Mouse (Mus musculus) regulatory T cell (primary cell): ENCODE measurements at regions not wholly inside any gene's neighbourhood (a gene's known extent, or its start where the extent isn't known, plus 50 kb on each side); places are given as distances from the start of the nearest gene placed in this dataset.

ENCODE experiments used
- in situ Hi-C: fragments of 300-600 bp; cut with MboI, MseI; formaldehyde crosslinking; loops from one replicate; pipeline ENCODE4 v1.15.1; 2025; ENCODE audit warnings: high pct_unique_total_duplicates

DNA sequence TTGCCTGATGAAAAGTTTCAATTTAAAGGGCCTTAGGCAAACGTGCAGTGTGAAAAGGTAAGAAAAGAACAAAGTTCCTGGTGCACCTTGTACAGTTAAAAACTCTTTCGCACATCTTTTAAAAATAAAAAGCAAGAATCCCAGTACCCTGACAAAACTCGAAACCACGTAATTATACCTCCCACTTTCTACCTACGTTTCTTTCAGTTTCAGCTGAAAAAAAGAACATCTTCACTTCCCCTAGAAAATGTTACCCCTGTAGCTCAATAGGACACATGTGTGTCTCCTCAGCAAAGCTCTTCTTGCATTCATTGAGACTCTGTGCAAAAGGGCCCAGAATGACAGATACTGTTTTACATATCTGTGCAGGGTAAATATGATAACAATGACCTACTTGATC is 113.2 kb downstream of the Spry2 start:
- in situ Hi-C loops: loop anchor here (10.0 kb wide), 1 partner anchor 939 kb away; no protein-coding TSS in a partner anchor

DNA sequence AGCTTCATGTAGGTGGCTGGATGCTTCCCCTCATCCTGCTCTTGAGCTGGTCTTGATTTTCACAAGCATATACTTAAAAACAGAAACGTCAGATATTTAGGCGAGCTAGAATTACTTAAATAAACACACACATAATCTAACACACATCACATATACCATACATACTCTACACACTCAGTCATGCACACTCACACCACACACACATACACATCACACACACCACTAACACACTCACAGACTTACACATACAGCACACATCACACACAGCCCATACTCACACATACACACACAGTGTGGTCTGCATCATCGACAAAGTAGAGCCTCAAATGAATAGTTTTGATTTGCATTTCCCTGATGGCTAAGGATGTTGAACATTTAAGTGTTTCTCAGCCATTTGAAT is 116.9 kb downstream of the Spry2 start:
- in situ Hi-C loops: loop anchor here (10.0 kb wide), 1 partner anchor 935 kb away; no protein-coding TSS in a partner anchor

DNA sequence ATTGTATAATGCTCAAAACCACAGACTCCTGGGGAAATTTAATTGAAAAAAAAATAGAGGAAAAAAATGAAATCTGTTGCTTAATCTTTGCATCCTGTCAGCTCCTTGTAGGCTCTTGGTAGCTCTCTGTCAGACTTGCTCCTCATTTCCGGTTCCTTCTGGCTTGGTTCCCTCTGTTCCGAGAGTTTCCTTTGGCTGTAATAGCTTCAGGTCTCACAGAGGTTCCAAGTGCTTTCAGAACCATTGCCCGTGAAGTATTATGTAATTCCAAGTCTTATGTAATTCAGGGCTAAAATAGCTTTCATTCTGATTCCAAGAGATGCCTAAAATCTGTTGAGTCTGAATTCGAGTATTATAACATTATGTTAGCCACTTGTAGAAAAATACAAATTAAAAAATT is 117.3 kb downstream of the Spry2 start:
- in situ Hi-C loops: no loop called here

DNA sequence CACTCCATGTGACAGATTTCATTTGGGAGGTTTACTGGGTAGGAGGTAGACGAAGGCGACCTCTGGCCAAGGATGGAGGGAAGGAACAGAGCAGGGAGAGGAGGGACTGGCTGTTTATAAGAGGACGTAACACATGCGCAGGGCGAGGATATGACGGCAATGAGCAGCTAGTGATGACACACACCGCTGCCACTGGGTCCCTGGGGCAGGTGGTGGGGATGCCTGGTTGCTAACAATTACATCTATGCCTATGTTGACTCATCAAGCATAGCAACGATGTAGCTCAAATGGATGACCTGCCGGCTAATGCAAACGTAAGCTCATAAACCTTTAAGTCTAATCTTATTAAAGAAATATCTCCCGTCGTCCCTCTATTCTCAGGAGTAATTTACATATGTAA is 122.9 kb downstream of the Spry2 start:
- in situ Hi-C loops: no loop called here

DNA sequence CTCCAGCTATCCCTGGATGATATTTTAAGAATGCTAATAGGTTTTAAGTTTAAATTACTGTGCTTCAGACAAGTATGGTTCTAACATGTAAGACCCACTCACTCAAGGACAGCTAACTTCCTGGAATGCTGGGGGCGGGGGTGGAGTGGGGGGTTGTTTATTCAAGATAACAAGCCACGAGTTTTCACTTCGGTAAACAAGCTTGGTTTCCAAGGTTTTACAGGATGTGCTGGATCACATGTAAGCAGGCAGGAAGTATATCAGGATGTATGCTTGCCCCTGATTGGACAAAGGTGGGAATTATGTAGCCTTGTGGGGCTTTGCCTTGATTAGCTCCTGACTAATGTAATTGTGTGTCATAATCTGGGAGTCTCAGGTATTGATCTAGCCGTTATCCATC is 129.5 kb downstream of the Spry2 start:
- in situ Hi-C loops: no loop called here

DNA sequence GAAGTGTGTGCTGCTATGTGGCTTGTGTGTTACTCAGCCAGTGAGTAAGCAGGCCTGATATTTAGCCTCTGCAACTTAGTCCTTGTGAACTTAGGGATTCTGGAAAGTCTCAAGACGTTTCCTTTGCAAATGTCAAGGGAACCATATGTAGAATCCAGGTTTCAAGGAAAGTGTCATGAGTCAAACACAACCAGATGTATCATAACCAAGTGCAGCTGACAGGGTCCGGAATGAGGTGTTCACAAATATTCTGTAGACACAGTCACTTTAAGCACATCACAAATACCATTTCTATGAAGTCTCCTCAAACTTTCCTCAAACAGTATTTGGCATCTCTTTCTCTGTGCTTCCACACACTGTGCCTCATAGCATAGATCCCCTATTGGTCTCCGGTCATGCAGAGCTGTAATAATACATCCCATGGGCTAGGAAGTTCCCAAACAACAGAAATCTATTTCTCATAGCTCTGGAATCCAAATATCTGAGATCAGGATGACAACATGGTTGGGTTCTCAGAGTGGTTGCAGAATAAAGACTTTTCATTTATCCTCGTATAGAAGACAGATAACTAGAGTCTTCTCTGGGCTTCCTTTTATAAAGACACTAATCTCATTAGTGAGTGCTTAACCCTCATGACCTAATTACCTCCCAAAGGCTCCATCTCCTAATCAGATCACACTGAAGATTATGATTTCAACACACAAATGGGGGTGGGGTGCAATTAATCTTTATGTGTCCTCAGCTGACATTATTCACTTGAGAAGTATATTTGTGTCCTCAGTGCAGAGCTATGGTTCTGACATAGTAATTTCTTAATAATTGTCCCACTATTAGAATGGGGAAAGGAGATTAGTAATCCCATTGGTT is 143.9 kb downstream of the Spry2 start:
- in situ Hi-C loops: no loop called here

DNA sequence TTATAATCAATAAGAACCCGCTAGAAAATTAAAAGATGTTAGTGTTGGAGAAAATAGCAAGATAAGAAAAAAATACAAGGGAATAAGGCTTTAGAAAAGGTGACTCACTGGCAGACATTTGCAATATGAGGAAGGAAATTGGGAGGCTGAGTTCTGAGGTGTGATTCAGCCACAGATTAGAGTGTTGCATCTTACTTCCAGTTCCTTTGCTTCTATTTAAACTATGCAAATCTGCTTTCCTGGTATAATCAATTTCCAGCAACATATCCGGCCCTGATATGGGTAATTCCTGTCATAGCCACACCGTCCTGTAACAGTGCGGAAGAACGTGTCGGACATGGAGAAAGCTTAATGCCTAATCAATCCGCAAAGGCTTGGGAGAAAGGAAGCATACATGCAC is 144.9 kb downstream of the Spry2 start:
- in situ Hi-C loops: no loop called here

DNA sequence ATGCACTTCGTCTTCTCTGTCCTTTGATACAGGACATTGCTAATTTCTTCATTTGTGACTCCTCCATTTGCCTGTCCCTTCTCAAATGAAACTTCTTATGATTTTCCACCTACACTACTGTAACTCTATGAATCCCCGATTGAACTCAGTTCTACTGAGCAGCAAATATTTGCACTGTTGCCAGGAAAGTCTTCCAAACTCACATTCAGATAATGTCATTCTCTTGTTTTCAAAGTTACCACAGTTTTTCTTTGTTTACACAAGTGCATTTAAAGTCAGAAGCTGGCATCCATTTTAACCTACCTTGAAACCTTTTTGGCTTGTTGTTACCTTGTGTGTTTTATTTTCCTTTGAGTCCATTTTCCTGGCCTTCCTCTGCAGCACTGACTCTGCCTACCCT is 152.0 kb downstream of the Spry2 start:
- in situ Hi-C loops: no loop called here

DNA sequence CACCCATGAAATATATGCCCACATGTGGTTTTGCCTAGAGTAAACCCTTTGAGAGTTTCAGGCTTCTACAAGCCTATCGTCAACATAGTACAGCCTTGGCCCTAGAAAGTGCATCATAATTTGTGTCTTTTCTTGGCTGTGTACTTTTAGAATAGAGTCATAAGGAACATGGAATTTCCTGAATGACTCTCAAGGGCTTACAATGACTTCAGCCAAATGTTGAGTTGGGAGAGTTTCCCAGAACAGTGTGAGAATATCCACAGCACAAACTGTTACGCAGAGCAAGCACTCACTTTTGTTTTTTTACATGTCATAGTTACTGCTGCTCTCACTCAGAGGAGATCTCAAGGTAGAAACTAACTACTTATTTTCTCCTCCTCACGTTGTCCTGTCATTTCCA is 152.5 kb downstream of the Spry2 start:
- in situ Hi-C loops: no loop called here

DNA sequence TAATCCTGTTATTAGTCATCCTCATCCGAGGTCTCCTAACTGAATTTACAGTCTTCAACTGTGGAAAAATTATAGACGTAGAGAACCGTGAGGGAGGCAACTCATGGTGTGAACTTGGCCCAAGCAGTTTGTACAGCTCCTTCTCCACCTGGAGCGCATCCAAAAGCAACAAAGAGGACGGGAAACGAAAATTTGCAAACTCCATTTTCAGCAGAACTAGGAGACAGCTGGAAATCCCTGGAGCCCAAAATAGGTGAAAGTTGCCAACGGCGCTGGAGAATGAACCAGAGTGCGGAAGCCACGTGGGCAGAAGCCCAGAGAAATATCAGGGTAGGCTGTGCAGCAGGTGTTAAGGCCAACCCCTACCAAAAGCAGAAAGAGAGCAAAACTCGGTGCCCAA is 155.7 kb downstream of the Spry2 start:
- in situ Hi-C loops: no loop called here

DNA sequence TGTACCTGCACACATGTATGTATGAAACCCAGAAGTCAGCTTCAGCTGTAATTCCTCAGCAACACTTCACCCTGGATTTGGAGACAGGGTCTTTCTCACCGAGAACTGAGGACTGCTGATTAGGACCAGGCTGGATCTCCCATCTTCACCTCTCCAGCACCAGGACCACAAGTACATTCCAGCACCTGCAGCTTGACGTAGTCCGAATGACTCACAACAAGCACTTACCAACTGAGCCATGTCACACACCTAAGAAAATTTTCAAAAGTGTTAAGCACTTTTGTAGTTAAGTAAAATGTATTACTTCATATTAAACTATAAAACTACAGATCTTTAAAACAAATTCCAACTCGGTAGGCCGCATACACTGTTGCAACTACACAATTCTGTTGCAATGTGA is 158.1 kb downstream of the Spry2 start:
- in situ Hi-C loops: loop anchor here (10.0 kb wide), 1 partner anchor 644 kb away; no protein-coding TSS in a partner anchor

DNA sequence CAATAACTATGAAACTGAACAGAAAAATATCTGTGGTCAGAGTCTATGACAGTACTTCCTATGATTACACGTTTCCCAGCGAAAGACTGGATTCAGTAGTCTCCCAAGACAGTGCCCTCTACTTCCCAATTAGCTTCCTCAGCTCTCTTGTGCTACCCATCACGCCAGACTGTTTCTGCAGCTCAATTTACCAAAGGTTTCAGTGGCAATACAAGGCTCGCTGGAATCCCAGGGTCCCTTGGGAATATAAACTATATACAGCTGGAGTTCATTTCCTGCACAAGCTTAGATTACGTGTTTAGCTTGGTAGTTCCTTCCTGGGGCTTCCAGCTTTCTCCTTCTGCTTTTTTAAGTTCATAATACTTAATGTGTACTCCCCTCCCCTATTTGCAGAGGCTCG is 160.3 kb downstream of the Spry2 start:
- in situ Hi-C loops: loop anchor here (10.0 kb wide), 1 partner anchor 642 kb away; no protein-coding TSS in a partner anchor

DNA sequence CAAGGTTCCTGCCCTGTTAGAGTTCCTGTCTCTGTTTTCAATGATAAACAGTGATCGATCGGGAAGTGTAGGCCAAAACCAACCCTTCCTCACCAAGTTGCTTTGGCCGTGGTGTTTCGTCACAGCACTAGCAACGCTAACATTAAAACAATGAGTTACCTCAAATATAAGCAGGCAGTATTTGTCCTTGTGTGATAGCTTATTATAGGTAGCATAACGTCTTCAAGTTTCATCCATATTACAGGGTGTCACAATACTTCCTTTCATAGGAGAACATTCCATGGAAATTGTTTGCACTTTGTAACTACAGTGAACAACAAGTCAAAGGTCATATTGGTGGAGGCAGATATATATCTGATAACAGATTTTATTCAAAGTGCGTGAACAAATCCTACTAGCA is 162.3 kb downstream of the Spry2 start:
- in situ Hi-C loops: loop anchor here (10.0 kb wide), 1 partner anchor 639 kb away; no protein-coding TSS in a partner anchor

DNA sequence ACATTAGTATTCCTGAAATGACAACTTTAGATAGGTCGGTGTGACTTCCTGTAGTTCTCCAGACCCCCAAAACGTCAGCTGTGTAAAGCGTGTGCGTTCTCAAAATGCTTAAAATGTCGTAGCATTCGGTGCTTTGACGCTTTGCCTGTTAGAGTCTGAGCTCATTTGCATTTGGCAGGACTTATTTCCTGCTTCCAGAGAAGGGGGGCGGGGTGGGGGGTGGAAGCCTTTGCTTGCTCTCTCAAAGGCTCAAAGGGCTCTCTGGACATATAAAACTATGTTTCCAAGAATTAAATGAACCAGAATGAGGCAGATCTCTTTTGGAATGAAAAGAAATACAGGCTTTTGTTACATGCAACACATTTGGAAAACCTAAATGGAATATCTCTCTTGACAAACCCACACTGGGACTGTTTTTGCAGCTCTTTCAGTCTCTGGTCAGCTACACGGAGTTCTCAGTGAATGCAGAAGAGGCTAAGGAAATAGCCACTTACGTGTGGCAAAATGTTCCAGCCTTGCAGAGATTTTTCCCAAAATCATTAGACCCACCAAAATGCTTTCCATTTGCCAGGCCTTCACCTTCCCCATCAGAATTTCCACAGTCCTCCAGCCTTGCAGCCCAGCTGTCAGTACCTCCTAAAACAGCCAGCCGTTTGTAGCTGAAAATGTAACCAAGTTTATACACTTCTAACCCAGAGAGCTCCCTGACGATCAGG is 163.4 kb downstream of the Spry2 start:
- in situ Hi-C loops: loop anchor here (10.0 kb wide), 1 partner anchor 638 kb away; no protein-coding TSS in a partner anchor

DNA sequence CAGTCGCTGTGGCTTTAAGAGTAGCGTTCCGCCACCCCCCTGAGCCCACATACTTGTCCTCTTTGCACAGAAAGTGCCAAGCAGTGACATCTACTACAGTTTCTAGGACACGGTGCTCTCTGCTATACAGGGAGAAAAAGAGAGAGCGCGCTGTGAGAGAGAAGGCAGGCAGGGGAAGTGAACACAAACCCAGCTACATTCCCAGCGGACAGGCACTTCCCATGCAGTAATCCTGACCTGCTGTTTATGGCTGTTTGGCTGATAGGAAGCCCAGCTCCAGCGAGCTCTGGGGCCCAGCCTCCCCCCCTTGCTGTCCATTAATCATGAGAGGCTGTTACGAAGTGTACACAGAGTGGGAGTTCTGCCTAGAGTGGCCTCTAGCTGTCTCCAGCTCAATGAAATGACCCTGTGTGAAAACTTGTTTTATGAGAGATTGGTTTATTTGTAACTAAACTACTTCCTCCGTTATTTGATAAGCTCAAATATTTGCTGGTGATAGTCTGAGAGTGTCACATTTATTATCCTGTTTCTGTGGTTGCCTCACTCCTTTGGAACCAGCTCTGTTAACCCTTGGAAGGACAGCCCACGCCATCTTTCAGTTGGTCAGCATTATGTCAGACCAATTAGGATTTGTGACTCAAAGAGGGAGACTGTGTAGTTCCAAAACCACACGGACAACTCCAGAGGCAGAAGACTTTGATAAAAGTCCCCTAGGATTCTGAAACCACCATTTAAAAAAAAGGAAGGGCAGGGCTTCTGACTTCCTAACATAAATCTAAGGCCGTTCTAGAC is 164.2 kb downstream of the Spry2 start:
- in situ Hi-C loops: loop anchor here (10.0 kb wide), 1 partner anchor 638 kb away; no protein-coding TSS in a partner anchor

DNA sequence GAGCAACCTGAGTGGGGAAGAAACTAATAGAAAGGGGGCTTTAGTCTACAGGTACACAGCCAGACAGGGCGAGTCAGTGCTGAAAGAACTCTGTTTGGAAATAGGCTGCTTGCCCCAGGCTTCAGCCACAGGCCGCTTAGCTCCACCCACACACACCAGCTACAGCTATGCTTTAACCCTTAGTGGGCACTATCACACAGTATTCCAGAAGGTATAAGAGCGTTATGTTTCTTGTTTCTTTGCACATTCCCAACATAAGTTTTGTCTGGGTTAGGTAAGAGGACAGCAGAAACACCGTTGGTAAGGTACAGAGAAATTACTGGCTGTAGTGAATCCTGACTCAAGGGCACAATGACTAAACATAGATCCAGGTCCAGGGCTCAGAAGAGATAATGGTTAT is 165.8 kb downstream of the Spry2 start:
- in situ Hi-C loops: loop anchor here (10.0 kb wide), 1 partner anchor 636 kb away; no protein-coding TSS in a partner anchor

DNA sequence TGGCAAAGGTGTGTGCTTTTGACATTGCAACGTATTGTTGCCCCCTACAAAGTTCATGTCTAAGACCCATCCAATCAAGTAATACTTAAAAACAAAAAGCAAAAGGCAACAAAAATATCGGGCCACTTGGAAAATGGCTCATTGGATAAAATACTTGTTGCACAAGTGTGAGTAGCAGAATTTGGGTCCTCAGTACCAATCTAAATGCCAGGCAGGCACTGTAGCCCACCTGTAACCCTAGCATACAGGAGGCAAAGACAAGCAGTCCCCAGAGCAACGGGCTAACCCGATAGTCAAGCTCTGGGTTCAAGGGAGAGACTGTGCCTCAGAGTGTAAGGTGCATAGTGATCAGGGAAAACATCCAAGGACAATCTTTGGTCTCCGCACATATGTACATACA is 167.8 kb downstream of the Spry2 start:
- in situ Hi-C loops: loop anchor here (10.0 kb wide), 1 partner anchor 1716 kb away; no protein-coding TSS in a partner anchor

DNA sequence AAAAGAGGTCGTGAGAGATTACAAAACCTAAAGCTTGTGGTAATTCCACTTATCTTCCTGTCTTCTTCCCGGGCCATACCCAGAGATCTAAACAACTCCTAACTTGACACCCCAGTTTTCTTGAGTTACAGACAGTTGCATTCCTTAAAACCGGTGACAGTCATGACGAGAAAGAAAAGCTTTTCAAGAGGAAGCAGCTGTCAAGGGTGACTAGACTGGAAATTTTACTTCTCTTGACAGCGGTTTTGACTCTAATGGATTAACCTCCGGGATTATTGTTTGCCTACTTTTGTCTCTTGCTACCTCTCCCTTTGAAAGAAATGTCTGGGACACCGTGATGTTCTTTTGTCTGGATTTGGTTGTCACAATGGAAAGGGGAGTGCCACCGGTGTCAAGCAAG is 170.9 kb downstream of the Spry2 start:
- in situ Hi-C loops: loop anchor here (10.0 kb wide), 1 partner anchor 1719 kb away; no protein-coding TSS in a partner anchor

DNA sequence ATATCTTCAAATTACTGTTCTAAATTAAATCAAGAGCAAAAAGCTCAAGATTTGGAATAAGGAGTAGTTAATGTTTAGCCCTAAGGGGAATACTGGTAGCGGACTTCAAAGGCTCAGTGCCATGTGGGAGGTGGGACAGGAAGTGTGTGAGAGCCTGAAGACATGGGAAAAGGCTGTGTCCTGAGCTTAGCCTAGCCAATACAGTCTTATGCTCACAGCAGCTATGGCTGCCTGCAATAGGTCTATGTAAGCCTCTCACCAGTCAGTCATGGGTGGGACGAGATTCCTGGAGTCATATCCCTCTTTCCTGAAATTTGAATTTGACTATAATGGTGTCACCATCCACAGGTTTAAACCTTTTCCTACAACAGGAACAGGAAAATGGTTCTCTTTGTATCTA is 173.7 kb downstream of the Spry2 start:
- in situ Hi-C loops: loop anchor here (10.0 kb wide), 1 partner anchor 1722 kb away; no protein-coding TSS in a partner anchor

DNA sequence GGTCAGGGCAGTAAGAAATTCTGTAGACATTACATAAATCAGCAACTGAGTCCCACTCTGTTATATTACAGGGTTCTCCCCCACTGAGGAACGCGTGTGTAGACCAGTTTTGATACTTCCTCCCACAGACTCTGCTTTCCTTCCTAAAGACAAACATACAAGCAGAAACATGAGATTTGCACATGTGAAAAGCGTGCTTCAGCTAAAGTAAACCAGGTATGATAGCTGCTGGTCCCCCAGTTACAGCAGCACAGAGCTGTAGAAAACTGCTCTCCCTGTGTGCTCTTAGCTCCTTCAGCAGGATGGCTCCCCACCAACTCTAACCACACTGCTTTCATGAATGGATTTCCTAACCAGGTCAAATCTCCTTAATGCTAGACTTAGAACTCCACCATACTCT is 175.0 kb downstream of the Spry2 start:
- in situ Hi-C loops: loop anchor here (10.0 kb wide), 1 partner anchor 1723 kb away; no protein-coding TSS in a partner anchor

DNA sequence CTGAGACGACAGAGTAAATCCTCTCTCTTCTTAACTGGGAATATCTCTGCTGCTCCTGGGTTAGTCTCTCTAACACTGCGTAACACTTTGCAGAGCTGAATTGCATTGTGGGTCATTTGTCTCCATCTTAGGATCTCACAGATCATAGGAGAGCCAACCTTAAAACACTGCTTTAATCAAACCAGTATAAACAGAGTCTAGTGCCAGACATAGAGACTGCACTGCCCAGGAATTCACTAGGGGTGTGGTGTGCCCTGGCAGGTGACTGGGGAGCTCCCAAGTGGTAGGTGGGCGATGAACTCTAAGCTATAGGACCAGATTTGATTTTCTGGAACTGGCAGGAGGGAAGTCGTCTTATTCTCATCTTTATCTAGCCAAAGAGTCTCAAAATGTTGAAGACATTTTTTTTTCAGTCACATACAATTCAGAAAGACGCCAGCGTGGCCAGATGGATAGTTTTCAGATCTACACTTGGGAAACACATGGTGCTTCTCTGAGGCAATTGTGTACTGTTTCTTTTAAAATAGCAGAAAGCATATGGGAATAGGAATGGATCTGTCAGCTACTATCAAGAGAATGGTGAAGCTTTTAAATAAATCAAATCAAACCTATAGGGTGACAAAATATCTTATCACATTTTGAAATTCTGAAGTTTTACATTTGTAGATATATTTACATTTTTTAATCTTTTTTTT is 175.7 kb downstream of the Spry2 start:
- in situ Hi-C loops: loop anchor here (10.0 kb wide), 1 partner anchor 1724 kb away; no protein-coding TSS in a partner anchor
